Mouse (Mus musculus) kidney, postnatal 14 days (tissue): ENCODE results near the gene Ddost.
"Not testable (repeated sequence)": the region's sequence is repeated elsewhere in the genome, so short reads cannot be mapped to it uniquely, and the experiment has no call there.

Source experiments
- DNase-seq: peaks from one replicate; pipeline ENCODE4 v3.0.0; 2022; ENCODE audit warnings: mixed read lengths

Ddost gene

DNA sequence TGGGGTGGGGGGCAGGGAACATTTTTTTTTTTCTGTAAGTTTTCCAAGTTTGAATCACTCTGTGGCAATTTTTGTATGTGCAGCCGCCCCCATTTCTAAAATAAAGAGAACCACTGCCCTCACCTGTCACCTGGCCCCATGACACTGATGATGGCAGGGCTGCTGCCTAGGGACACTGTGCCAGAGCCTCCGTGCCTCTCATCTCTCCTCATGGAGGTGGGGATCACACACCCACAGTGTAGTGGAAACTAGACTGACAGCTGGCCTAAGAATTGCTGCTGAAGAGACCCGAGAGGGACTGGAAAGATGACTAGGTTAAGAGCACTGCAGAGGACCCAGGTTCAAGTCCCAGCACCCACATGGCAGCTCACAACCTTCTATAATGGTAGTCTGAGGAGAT, 7.6 kb downstream of the Ddost start:
- no peak for DNase-seq

DNA sequence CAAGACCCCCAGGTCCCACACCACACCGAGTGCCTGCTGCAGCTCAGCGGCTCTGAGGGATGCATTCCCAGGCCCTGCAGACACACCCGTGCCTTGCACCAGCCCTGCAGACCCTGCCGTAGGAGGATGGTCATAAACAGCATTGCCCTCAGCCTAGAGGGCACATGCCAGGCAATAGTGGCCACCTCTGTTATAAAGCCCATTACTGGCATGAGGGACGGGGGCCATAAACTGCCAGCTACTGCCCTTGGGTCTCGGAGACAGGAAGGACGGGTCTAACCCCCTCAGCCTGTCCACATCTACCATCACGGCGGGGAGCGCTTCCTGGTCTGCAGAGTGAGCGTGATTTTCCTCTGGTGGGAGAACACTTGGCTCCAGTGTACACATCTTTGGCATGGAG, 8.5 kb downstream of the Ddost start:
- DNase-seq, result no peak

- DNase-seq, result no peak
Measured at GRCm38 (mm10) chr4:138313795-138314194, 9.3 kb downstream of the Ddost start.

DNA sequence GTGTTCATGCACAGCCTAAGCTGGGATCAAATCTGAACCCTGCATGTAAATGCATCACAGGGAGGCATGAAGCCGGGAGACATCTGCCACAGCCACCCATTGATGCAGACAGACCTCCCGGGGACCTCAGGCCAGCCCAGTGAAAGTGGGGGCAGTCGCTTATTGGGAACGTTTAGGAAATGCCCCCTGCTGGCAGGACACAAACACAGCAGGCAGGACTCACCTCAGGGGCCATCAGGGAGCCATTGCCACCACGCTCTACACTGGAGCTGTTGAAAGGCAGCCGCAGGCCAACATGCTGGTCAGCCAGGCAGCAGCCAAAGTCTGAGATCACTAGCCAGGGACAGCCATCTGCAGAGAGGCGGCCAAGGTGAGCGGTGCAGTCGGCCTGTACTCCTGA, 11.3 kb downstream of the Ddost start:
- no peak for DNase-seq

- DNase-seq, result no peak
Measured at GRCm38 (mm10) chr4:138316369-138316768, 11.8 kb downstream of the Ddost start.

GRCm38 (mm10) chr4:138318509-138319266, 14.2 kb downstream of the Ddost start:
- peak; percentile 58 for DNase-seq

GRCm38 (mm10) chr4:138319508-138319907, 15.0 kb downstream of the Ddost start:
- peak; percentile 89 for DNase-seq

DNA sequence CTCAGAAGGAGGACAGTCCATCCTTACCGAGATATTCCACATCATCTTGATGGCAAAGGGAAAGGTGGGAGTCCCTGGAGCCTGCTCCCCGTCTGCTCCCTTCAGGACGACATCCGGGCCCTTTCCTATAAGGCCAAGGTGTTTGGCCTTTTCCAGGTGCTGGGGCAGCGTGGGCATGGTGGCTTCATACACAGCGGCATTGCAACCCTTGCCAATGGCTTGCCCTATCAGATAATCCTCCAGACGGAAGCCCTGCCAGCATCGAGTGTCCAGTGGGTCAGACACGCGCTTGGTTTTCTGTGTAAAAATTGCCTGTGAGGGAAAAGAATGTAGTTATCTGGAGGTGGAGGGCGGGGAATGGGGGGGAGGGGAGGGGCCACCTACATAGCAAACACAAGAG, 16.2 kb downstream of the Ddost start:
- DNase-seq, result no peak

- DNase-seq, result no peak
Measured at GRCm38 (mm10) chr4:138321488-138321887, 17.0 kb downstream of the Ddost start.

DNA sequence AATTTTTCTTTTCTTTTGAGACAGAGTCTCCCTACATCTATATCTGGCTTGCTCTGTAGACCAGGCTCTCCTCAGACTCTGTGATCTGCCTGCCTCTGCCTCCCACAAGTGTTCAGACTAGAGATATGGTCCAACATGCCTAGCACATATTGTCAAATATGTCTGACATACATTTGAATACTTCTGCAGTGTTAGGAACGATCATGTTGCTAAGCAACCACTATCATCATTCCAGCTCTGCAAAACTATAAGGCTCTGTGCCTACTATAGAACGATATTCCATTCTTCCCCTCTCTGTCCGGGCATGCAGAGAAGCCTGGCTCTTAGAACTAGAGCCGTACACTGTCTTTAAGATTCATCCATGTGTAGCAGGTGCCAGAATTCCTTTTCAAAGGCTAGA, 18.2 kb downstream of the Ddost start:
- no peak for DNase-seq

- no peak for DNase-seq
Measured at GRCm38 (mm10) chr4:138323753-138324152, 19.2 kb downstream of the Ddost start.

GRCm38 (mm10) chr4:138324451-138324850, 19.9 kb downstream of the Ddost start:
- no peak for DNase-seq

GRCm38 (mm10) chr4:138325466-138326076, 21.0 kb downstream of the Ddost start:
- peak; percentile 98 for DNase-seq

DNA sequence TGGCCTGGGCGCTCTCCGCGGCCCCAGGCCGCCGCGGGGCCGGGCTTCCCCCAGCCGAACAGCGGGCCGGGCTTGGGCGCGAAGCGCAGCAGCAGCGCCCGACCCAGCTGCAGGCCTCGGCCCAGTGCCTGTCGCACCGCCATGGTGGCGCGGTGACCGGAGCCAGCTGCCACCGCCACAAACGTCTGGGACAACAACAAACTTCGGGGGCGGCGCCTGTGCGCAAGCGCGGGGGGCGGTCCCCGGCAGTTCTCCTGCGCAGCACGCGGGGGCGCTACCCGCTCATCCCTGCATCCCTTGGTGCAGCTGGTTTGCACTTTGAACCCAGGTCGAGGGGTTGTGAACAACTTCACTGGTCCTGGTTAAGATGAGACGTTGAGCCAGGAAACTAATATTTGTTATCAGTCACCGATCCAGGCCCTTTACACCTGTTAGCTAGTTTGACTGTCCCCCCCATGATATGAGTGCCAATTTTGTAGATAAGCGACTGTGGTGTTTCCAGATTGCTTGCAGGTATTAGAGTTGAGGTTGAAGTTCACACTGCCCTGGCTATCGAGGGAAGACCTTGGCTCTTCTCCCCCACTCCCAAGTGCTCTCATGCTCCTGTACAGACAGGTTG, 21.7 kb downstream of the Ddost start, which contains the start of gene Pink1:
Pink1 (minus strand) TSS at position 231 of the 619 bp plus-strand sequence.
- peak; percentile 96 for DNase-seq

- DNase-seq, result not testable (repeated sequence)
Measured at GRCm38 (mm10) chr4:138327155-138327554, 22.6 kb downstream of the Ddost start.

GRCm38 (mm10) chr4:138327891-138328470, 23.5 kb downstream of the Ddost start:
- no peak for DNase-seq

DNA sequence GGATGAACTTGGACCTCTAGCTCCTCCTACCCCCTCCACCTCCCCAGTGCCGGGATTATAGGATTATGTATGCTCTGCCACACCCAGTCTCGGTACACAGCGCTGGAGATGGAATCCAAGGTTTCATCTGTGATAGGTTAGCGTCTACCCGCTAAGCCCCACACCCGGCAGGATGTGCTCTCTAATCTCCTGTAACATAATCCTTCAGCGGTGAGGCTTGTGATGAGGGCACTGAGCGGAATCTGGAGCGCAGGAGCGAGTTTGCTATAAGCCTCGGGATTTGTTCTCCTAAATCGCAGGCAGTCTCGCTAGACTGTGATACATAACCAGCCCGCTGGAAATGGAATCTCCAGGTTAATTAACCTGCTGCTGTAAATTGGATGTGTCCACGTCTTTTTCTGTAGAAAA, 25.7 kb downstream of the Ddost start:
- no peak for DNase-seq

DNA sequence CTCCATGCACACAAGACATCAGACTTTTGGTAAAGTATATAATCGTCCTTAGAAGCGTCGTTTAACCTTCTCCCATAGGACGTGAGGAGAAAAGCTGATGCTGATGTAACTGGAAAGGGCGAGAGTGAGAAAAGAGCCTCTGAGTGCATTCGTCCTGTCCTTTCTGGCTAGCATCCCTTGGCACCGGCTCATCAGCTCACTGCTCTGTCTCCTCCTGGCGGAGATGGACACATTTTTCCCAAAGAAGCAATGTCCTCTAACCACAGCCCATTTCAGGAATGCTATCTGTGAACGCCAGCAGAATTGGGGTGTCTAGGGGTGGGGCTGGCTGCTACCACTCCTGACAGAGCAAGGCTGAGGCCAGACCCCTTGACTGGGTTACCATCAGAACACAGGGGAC, 27.1 kb downstream of the Ddost start:
- no peak for DNase-seq

DNA sequence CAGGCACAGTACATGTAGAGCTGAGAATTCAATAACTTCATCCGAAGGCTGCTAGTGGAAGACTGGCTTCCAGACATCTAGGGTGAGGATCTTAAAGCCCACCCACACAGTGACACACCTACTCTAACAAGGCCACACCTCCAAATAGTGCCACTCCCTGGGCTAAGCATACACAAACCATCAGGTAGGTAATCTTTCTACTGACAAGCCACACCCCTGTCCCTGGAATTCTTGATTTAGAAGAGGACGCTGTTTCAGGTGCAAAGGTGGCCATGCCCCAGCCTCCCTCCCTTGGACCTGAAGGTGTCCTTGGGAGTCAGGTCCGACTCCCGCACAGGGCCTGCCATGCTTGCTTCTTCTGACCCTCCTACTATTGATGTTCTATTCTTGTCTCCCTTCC, 28.6 kb downstream of the Ddost start:
- DNase-seq, result no peak

- no peak for DNase-seq
Measured at GRCm38 (mm10) chr4:138335036-138335435, 30.5 kb downstream of the Ddost start.

DNA sequence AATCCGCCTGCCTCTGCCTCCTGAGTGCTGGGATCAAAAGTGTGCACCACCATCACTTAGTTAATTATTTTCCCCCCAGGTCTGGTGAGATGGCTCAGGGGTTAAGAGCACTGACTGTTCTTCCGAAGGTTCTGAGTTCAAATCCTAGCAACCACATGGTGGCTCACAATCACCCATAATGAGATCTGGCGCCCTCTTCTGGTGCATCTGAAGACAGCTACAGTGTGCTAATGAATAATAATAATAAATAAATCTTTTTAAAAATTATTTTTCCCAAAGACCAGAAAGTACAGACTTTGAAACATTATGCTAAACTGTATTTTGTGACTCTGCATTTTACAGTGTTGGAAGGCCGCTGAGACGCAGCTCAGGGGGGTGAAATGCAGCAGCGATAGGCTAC, 31.1 kb downstream of the Ddost start:
- no peak for DNase-seq

DNA sequence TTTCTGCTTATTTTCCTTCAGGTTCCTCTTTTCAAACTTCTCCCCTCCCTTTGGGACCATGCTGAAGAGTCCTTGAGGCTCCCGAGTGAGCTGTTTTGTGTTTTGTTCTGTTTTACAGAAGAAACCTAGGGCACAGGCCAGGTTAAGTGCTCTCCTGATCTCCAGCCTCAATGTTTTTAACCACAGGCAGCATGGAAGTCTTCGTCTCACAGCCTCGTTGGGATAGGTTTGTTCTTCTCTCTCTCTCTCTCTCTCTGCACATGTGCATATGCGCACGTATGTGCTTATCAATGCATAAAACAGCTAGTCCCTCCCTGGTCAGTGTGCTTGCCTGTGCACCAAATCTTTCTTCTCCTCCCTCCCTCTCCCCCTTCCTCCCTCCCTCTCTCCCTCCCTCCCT, 32.3 kb downstream of the Ddost start:
- no peak for DNase-seq

- DNase-seq, result no peak
Measured at GRCm38 (mm10) chr4:138337341-138337740, 32.8 kb downstream of the Ddost start.

DNA sequence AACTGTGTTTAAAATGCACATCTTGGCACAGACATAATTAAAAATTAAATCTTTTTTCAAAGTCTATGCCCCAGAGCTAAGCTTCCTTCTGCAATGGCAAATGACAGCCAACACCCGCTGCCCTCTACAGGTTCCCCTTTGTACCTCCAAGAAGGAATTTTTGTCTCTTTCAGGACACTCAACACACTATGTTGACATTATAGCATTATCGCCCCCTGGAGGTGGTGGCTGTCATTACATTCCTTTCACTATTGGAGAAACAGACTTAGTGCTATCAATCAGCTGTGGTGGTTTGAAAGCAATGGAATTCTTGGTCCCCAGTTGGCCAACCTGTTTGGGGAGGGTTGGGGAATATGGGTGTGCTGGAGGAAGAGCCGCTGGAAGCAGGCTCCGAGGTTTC, 35.4 kb downstream of the Ddost start:
- DNase-seq, result peak; percentile 56
